Mouse (Mus musculus) limb, embryonic 10.5 days (tissue): ENCODE measurements around the gene 4931414P19Rik. TPM values are rescaled to one million over a fixed set of nuclear protein-coding genes. Genes with fewer than 3 reads are reported as not detected.
A peak's percentile ranks its signal among the peaks of the same experiment; 100 is the strongest.

Source experiments
- DNase-seq: peaks from one replicate; pipeline ENCODE4 v3.0.0-alpha.2; 2017; ENCODE audit warnings: low spot score
- H3K27ac ChIP-seq: fragments of 300-500 bp; sonication (generic); 2 replicates; pipeline ENCODE4 v1.5.1; 2016; ENCODE audit warnings: mild to moderate bottlenecking
- H3K27me3 ChIP-seq: fragments of 300-500 bp; sonication (generic); 2 replicates; pipeline ENCODE4 v1.6.1; 2016; ENCODE audit warnings: low read depth, mild to moderate bottlenecking; ENCODE audit not compliant: poor library complexity, severe bottlenecking
- H3K36me3 ChIP-seq: fragments of 300-500 bp; sonication (generic); 2 replicates; pipeline ENCODE4 v1.6.1; 2016; ENCODE audit warnings: mild to moderate bottlenecking, moderate library complexity
- H3K4me1 ChIP-seq: fragments of 300-500 bp; sonication (generic); 2 replicates; pipeline ENCODE4 v1.6.1; 2016
- H3K4me3 ChIP-seq: fragments of 300-500 bp; sonication (generic); 2 replicates; pipeline ENCODE4 v1.5.1; 2016; ENCODE audit warnings: mild to moderate bottlenecking, moderate library complexity
- H3K9me3 ChIP-seq: fragments of 300-500 bp; sonication (generic); replicated peaks from 2 replicates; pipeline ENCODE4 v1.6.1; 2016; ENCODE audit warnings: mild to moderate bottlenecking
- WGBS: fragments of 180-500 bp; shearing (Covaris S2); methylation state at CpG from one replicate; pipeline ENCODE4 v1.1.7; 2016; 5-methylcytosine and 5-hydroxymethylcytosine counted together
- polyA plus RNA-seq: library from polyadenylated mRNA; unstranded; fragments of >200 nt; fragmentation: Nextera tagmentation; extraction: Ambion mirVana; gene quantifications from 2 replicates; pipeline ENCODE4 v1.2.1, GENCODE M21; 2016

4931414P19Rik gene
- polyA plus RNA-seq = 11.1 and 13.5 TPM in 2 replicates

DNA sequence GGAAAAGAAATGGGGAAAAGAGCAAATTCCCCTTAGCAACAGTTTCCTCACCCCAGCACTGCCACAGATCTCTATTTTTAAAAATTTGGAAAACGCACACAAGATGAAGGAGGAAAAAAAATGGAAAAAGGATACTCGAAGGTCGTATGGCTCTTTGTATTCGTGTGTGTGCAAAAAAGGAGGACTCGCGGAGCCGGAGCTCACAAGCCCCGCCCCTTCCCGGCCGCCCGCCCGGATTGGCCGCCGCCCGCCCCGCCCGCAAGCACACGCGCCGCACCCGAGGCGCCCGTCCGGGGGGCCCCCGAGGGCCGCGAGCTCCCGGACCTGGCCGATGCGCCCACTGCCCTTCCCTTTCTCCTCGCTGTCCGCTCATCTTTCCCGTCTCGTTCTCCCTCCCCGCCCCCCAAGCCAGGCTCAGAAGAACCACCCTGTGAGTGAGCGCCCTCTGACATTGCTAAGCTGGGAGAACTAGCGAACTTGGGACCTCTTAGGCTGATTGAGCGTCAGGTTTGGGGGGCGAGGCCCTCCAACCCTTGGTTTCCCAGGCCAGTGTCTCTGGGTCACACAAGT lies at the start of gene 4931414P19Rik:
TSS of gene 4931414P19Rik (minus strand) at position 242 of the 570 bp plus-strand sequence.
- peaks cover 10% of the 10 kb centered on the region for H3K36me3 ChIP-seq
- H3K27me3 ChIP-seq = no peaks in the 10 kb centered on the region
- H3K4me3 ChIP-seq = peak within 1 kb of the TSS; percentile 54
- H3K4me1 ChIP-seq = peaks cover 21% of the 10 kb centered on the region
- H3K9me3 ChIP-seq = no peaks in the 10 kb centered on the region
- peak; percentile 85 for DNase-seq
- peak within 1 kb of the TSS; percentile 89 for H3K27ac ChIP-seq
- WGBS = under 1% methylated on average over 39 of the region's 39 CpGs

GRCm38 (mm10) chr14:54653496-54653895 lies 47.7 kb upstream of the 4931414P19Rik start:
- no peaks in the 10 kb centered on the region for H3K27me3 ChIP-seq
- under 1% methylated on average over 12 of the region's 12 CpGs for WGBS
- H3K4me1 ChIP-seq = peaks cover 41% of the 10 kb centered on the region
- DNase-seq = peak; percentile 93
- H3K36me3 ChIP-seq = peaks cover 87% of the 10 kb centered on the region
- H3K9me3 ChIP-seq = no peaks in the 10 kb centered on the region
- peak overlapping the region; percentile 91 for H3K27ac ChIP-seq
- H3K4me3 ChIP-seq = peak overlapping the region; percentile 77

GRCm38 (mm10) chr14:54652787-54653186 lies 47.0 kb upstream of the 4931414P19Rik start:
- H3K4me3 ChIP-seq = peak overlapping the region; percentile 77

DNA sequence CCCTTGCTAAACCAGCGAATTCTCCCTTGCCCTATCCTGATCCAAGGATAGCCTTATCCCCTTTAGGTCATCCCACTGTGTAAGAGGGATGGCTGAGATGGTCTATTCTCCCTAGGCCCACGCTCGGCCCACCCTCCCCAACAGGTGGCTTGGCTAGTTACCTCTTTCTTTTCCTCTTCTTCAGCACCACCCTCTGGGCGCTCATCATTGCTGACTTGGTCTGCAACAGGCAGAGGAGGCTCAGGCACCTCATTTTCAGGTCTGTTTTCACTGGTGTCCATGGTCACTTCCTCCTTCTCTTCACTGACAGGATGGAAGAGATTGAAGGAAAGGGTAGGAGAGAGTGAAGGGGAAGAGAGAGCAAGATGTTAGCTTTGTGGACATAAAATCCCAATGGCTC lies 45.8 kb upstream of the 4931414P19Rik start:
- H3K4me3 ChIP-seq = peak overlapping the region; percentile 77; the same call in 1 of the 2 replicates
- no peaks in the 10 kb centered on the region for H3K27me3 ChIP-seq
- 79% methylated on average over 4 of the region's 4 CpGs for WGBS
- no peak for DNase-seq
- no peak overlapping the region for H3K27ac ChIP-seq
- H3K36me3 ChIP-seq = peaks cover 87% of the 10 kb centered on the region
- H3K9me3 ChIP-seq = no peaks in the 10 kb centered on the region
- peaks cover 41% of the 10 kb centered on the region for H3K4me1 ChIP-seq

More at GRCm38 (mm10) chr14:54652787-54653186, 47.0 kb upstream of the 4931414P19Rik start:
- H3K4me1 ChIP-seq = peaks cover 41% of the 10 kb centered on the region
- H3K27me3 ChIP-seq = no peaks in the 10 kb centered on the region
- H3K27ac ChIP-seq = peak overlapping the region; percentile 91
- no peak for DNase-seq
- H3K9me3 ChIP-seq = no peaks in the 10 kb centered on the region
- WGBS = 2% methylated on average over 7 of the region's 7 CpGs
- peaks cover 87% of the 10 kb centered on the region for H3K36me3 ChIP-seq

DNA sequence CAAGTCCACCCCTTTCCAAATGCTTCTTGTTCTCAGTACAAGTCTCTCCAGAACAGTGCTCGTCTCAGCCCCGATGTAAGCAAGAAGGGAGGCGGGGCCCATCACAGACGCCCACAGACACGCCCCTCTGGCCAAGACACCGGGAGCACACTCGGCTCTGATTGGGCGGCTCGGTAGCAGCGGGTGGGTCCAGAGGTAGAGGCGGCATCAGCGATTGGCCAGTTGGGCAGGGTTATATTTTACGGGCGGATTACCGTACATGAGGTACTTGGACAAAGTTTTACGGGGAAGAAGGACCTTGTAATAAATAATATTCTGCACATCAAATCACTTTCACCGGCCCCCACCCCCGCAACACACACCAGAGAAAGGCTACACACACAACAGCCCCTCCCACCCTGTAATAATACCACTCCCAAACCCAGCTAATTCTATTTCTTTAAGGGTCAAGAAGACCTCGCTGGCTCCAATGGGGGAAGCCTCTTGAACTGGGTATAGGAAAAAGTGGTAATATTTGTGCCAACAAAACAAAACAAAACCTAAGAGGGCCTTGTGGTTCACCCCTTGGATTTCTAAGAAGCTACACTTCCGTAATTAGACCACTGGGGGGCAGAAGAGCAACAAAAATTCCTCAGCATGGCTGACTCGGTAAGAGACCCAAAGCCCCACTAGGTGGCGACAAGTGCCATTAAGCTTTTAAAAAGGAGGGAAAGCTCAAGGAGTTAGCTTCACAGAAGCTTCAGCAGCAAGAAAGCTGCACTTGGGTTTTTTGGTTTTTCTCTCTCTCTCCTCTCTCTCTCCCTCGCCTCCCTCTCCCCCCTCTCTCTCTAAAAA lies 45.0 kb upstream of the 4931414P19Rik start:
- Histone ChIP-seq H3K4me3 (no peak overlapping the region), H3K36me3 (peaks cover 87% of the 10 kb centered on the region), H3K9me3 (no peaks in the 10 kb centered on the region), H3K4me1 (peaks cover 41% of the 10 kb centered on the region), H3K27ac (no peak overlapping the region), H3K27me3 (no peaks in the 10 kb centered on the region)
- WGBS = 69% methylated on average over 23 of the region's 23 CpGs
- DNase-seq = peak; percentile 86

DNA sequence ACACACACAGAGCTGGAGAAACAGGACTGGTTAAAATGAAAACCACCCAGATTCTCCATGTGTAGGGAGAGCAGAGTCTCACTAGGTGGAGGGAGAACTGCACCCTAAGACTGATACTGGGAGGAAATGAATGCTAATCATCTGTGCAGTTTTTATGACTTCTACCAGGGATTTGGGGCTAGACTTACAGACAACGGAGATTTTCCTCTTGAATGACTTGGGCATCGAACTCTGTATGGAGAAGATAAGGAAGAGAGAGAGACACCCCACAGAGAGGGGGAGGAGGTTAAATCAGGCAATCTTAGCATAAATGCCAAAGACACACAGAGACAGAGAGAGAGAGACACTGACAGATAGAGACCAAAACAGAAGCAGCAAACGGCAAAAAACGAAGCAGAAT lies 42.1 kb upstream of the 4931414P19Rik start:
- no peak overlapping the region for H3K27ac ChIP-seq
- no peak for DNase-seq
- no peaks in the 10 kb centered on the region for H3K27me3 ChIP-seq
- H3K4me3 ChIP-seq = no peak overlapping the region
- no peaks in the 10 kb centered on the region for H3K9me3 ChIP-seq
- WGBS = 84% methylated on average over 4 of the region's 4 CpGs
- H3K4me1 ChIP-seq = peaks cover 30% of the 10 kb centered on the region
- peaks cover 93% of the 10 kb centered on the region for H3K36me3 ChIP-seq

GRCm38 (mm10) chr14:54646898-54647636 lies 41.3 kb upstream of the 4931414P19Rik start:
- H3K4me3 ChIP-seq = no peak overlapping the region
- DNase-seq = no peak
- no peak overlapping the region for H3K27ac ChIP-seq
- WGBS = 94% methylated on average over 8 of the region's 8 CpGs
- peaks cover 99% of the 10 kb centered on the region for H3K36me3 ChIP-seq
- peaks cover 23% of the 10 kb centered on the region for H3K4me1 ChIP-seq
- no peaks in the 10 kb centered on the region for H3K27me3 ChIP-seq
- H3K9me3 ChIP-seq = no peaks in the 10 kb centered on the region

DNA sequence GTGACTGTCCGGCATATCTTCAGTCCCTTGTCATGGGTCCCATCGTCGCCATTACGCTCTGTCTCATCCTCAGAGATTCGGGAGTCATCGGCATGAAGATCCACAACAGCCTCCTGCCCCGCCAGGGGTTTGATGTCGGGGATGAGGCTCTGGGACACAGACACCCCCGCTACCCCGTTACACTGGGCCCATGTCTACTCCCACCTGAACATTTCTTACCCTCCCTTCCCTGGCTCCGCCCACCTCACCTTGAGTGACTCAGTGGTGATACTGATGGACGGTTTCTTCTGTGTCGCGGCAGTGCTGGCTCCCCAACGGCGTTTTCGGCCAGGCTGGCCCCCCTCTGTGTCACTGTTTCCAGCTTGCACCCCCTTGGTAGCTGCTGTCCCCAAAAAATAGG lies 40.7 kb upstream of the 4931414P19Rik start:
- Histone ChIP-seq H3K27ac (no peak overlapping the region), H3K4me1 (peaks cover 21% of the 10 kb centered on the region), H3K27me3 (no peaks in the 10 kb centered on the region), H3K4me3 (no peak overlapping the region), H3K9me3 (no peaks in the 10 kb centered on the region), H3K36me3 (peaks cover 93% of the 10 kb centered on the region)
- WGBS = 96% methylated on average over 17 of the region's 17 CpGs
- DNase-seq = no peak

- DNase-seq = no peak
- Histone ChIP-seq H3K9me3 (no peaks in the 10 kb centered on the region), H3K4me1 (peaks cover 24% of the 10 kb centered on the region), H3K4me3 (no peak overlapping the region), H3K36me3 (peaks cover 73% of the 10 kb centered on the region), H3K27me3 (no peaks in the 10 kb centered on the region), H3K27ac (no peak overlapping the region)
- 96% methylated on average over 9 of the region's 9 CpGs for WGBS
Measured at GRCm38 (mm10) chr14:54644294-54644693, 38.5 kb upstream of the 4931414P19Rik start.

DNA sequence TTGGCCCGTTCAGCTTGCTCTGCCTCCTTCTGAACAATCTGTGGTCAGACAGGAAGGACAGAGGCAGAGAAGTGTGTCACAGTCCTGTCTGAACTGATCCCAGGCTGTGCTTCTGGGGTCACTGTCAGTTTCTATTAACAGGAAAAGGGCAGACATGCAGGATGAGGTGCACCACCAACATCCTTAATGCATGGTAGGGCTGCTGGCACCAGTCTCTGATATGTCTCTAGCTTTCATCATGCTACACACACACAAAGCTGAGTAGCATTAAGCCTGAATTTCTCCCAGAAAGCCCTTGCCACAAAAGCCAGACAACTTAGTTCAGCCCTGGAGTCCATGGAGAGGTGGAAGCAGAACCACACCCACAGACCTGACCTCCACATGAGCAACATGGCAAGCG lies 37.2 kb upstream of the 4931414P19Rik start:
- Histone ChIP-seq H3K27ac (no peak overlapping the region), H3K9me3 (no peaks in the 10 kb centered on the region), H3K4me3 (no peak overlapping the region), H3K27me3 (no peaks in the 10 kb centered on the region), H3K36me3 (peaks cover 74% of the 10 kb centered on the region), H3K4me1 (peaks cover 32% of the 10 kb centered on the region)
- no peak for DNase-seq
- WGBS = 94% methylated on average over 2 of the region's 2 CpGs

- Histone ChIP-seq H3K4me1 (peaks cover 32% of the 10 kb centered on the region), H3K9me3 (no peaks in the 10 kb centered on the region), H3K27ac (no peak overlapping the region), H3K4me3 (no peak overlapping the region), H3K27me3 (no peaks in the 10 kb centered on the region), H3K36me3 (peaks cover 74% of the 10 kb centered on the region)
- WGBS = 76% methylated on average over 25 of the region's 25 CpGs
- no peak for DNase-seq
Measured at GRCm38 (mm10) chr14:54642224-54642944, 36.6 kb upstream of the 4931414P19Rik start.

DNA sequence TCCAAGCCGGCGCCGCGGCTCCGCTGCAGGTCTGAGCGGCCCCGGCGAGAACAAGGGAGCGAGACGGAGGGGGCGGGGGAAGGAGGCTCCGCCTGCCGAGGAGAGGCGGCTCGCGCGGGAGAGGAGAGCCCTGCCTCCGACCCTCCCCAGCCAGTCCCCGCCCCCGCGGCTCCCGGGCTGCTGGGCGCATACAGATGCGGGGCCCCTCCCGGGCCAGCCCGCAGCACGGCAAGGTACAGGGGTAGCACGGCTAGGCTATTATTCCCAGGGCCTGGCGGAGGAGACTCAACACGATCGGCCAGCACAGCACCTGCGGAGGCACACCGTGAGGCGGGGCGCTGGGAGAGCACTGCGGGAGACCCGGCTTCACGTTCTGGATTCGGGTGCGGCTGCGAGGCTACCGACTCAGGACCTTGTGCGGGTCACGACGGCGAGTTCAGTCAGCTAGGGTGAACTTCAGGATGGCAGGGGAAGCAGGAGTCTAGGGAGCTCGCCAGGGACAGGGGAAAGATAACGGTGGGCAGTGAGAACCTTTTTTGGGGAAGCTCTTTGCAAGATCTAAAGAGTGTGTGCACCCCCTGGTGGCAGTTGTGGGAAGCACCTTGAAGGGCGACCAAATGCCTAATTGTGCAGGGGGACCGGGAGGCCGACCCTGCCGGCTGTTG lies 35.6 kb upstream of the 4931414P19Rik start, which contains the start of gene Cdh24:
TSS of gene Cdh24 (minus strand) at position 60 of the 665 bp plus-strand sequence.
- H3K4me3 ChIP-seq = peak within 1 kb of the TSS; percentile 87
- H3K9me3 ChIP-seq = no peaks in the 10 kb centered on the region
- WGBS = under 1% methylated on average over 49 of the region's 52 CpGs
- DNase-seq = peak; percentile 93
- H3K4me1 ChIP-seq = peaks cover 32% of the 10 kb centered on the region
- H3K36me3 ChIP-seq = peaks cover 74% of the 10 kb centered on the region
- H3K27me3 ChIP-seq = no peaks in the 10 kb centered on the region
- peak within 1 kb of the TSS; percentile 95 for H3K27ac ChIP-seq
